Mouse (Mus musculus): Measurements from ENCODE around the gene Tmem116. TPM values are rescaled to one million over a fixed set of nuclear protein-coding genes. Genes with fewer than 3 reads are reported as not detected.

The Tmem116 gene
- polyA plus RNA-seq, 1 experiment from 2014 or later: 0.99 TPM

- Histone ChIP-seq H3K36me3 (ENCODE audit: control insufficient read depth, insufficient read depth, low read length) (peaks cover 3% of the 10 kb centered on the region; the same call in 1 of the 2 replicates), H3K27ac (replicated peaks; ENCODE audit: low read depth, low read length) (no peak overlapping the region), H3K9ac (ENCODE audit: low read length) (no peak overlapping the region), H3K27me3 (ENCODE audit: control insufficient read depth, insufficient read depth, low read length) (no peaks in the 10 kb centered on the region), H3K4me2 (ENCODE audit: low read depth, severe bottlenecking) (no peak overlapping the region), H3K4me1 (ENCODE audit: control insufficient read depth, insufficient read depth, low read length) (peaks cover 5% of the 10 kb centered on the region; the same call in 1 of the 2 replicates), H3K4me3 (ENCODE audit: low read depth, low read length) (no peak overlapping the region), H3K9me3 (ENCODE audit: control insufficient read depth, low read length) (no peaks in the 10 kb centered on the region)
- ATAC-seq (ENCODE audit: insufficient number of reproducible peaks, low FRiP score, low TSS enrichment, low read depth): no peak
- WGBS: 90% methylated on average over 13 of the region's 13 CpGs
- no peak for DNase-seq (ENCODE audit: low spot score)
Observed at GRCm38 (mm10) chr5:121453743-121454502, 2.2 kb downstream of the Tmem116 start.

GRCm38 (mm10) chr5:121454503-121454782, 2.8 kb downstream of the Tmem116 start:
- H3K27me3 ChIP-seq (ENCODE audit: control insufficient read depth, insufficient read depth, low read length): no peaks in the 10 kb centered on the region
- peaks cover 5% of the 10 kb centered on the region; the same call in 1 of the 2 replicates for H3K4me1 ChIP-seq (ENCODE audit: control insufficient read depth, insufficient read depth, low read length)
- H3K9ac ChIP-seq (ENCODE audit: low read length): no peak overlapping the region
- no peak overlapping the region for H3K4me2 ChIP-seq (ENCODE audit: low read depth, severe bottlenecking)
- H3K27ac ChIP-seq (replicated peaks; ENCODE audit: low read depth, low read length): no peak overlapping the region
- 93% methylated on average over 3 of the region's 3 CpGs for WGBS
- H3K36me3 ChIP-seq (ENCODE audit: control insufficient read depth, insufficient read depth, low read length): peaks cover under 1% of the 10 kb centered on the region; the same call in 1 of the 2 replicates
- DNase-seq (ENCODE audit: low spot score) (no peak), ATAC-seq (ENCODE audit: insufficient number of reproducible peaks, low FRiP score, low TSS enrichment, low read depth) (no peak)
- no peaks in the 10 kb centered on the region for H3K9me3 ChIP-seq (ENCODE audit: control insufficient read depth, low read length)
- no peak overlapping the region for H3K4me3 ChIP-seq (ENCODE audit: low read depth, low read length)

DNA sequence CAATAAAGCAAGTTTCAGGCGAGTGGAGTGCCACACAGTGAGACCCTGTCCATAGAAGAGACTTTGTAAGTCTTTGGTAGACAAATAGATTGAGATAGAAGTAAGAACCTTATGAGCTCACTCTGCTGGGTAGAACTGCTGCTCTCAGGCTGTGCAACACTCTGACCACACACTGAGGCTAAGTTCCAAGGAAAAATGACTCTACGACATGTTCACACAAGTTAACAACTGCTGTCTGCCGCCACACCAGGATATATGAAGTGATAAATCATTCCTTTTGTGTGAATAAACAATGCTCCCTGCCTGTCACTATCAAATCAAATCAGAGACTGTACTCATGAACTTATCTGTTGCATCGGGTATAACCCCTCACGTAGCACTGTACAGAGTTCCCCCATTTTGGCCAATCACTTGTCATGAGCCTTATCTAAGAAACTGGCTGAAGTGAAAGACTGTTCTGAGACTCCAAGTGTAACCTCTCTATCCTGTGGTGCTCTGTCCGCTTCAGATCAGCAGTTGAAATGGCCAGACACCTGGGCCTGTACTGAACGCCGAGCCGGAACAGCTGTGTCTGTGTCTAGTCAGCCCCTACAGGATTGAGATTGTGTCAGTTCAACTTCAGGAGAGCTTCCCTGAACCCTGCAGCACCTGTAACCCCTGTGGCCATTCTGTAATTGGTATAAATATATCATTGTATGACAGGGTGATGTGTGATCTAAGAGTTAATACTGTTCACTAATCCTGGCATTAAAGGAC, 4.0 kb downstream of the Tmem116 start:
- peaks cover 5% of the 10 kb centered on the region; the same call in 1 of the 2 replicates for H3K4me1 ChIP-seq (ENCODE audit: control insufficient read depth, insufficient read depth, low read length)
- 70% methylated on average over 9 of the region's 9 CpGs for WGBS
- H3K4me3 ChIP-seq (ENCODE audit: low read depth, low read length): no peak overlapping the region
- ATAC-seq (ENCODE audit: insufficient number of reproducible peaks, low FRiP score, low TSS enrichment, low read depth) (no peak), DNase-seq (ENCODE audit: low spot score) (no peak)
- no peaks in the 10 kb centered on the region for H3K36me3 ChIP-seq (ENCODE audit: control insufficient read depth, insufficient read depth, low read length)
- no peak overlapping the region for H3K9ac ChIP-seq (ENCODE audit: low read length)
- no peak overlapping the region for H3K4me2 ChIP-seq (ENCODE audit: low read depth, severe bottlenecking)
- H3K27ac ChIP-seq (replicated peaks; ENCODE audit: low read depth, low read length): no peak overlapping the region
- no peaks in the 10 kb centered on the region for H3K9me3 ChIP-seq (ENCODE audit: control insufficient read depth, low read length)
- no peaks in the 10 kb centered on the region for H3K27me3 ChIP-seq (ENCODE audit: control insufficient read depth, insufficient read depth, low read length)

DNA sequence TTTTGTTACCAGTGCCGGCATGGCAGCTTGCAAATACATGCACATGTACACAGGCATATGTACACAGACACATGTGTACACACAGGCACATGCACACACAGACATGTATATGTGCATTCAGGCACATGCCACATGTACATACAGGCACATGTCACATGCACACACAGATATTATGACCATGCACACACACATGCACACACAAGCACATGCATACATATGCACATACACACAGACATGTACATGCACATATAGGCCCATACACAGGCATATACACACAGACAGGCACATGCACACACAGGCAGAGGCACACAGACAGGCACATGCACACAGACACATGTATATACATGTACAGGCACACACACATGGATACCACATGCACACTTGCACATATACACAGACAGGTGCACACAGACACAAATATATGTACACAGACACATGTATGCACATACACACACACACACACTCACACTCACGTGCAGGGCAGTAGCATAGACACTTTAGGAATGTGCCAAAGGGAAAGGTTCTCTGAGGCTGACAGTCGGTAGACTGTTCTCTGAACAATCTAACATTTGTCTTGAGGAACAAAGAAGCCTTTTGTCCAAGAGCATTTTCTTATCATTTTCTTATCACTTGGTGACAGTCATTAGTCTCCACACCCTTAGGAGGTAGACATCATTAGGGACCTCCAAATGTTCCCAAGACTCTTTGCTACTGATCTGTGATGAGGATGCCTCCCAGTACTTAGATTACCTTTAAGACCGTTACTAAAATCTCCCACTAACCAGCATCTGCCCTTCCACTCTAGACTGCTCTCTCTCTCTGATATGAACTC, 9.9 kb downstream of the Tmem116 start:
- Histone ChIP-seq H3K36me3 (ENCODE audit: control insufficient read depth, insufficient read depth, low read length) (no peaks in the 10 kb centered on the region), H3K4me3 (ENCODE audit: low read depth, low read length) (no peak overlapping the region), H3K27ac (replicated peaks; ENCODE audit: low read depth, low read length) (no peak overlapping the region), H3K4me2 (ENCODE audit: low read depth, severe bottlenecking) (no peak overlapping the region), H3K4me1 (ENCODE audit: control insufficient read depth, insufficient read depth, low read length) (no peaks in the 10 kb centered on the region), H3K27me3 (ENCODE audit: control insufficient read depth, insufficient read depth, low read length) (no peaks in the 10 kb centered on the region), H3K9me3 (ENCODE audit: control insufficient read depth, low read length) (no peaks in the 10 kb centered on the region), H3K9ac (ENCODE audit: low read length) (no peak overlapping the region)
- DNase-seq (ENCODE audit: low spot score): no peak
- ATAC-seq (ENCODE audit: insufficient number of reproducible peaks, low FRiP score, low TSS enrichment, low read depth): no peak
- 74% methylated on average over 4 of the region's 4 CpGs for WGBS

DNA sequence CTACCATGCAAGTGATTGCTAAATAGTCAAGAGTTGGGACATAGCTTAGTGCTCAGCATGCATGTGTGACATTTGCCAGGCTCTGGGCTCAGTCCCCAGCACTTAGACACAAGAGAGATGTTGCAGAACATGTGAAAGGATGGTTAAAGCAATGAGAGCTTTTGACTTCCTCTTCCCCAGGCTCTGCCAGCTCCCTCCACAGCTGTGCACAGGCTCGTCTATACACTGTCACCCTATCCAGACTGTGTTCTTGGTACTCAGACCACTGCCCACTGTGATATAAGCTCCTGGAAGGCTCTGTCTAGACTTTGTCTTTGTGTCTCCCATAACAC, 10.4 kb downstream of the Tmem116 start:
- DNase-seq (ENCODE audit: low spot score) (no peak), ATAC-seq (ENCODE audit: insufficient number of reproducible peaks, low FRiP score, low TSS enrichment, low read depth) (no peak)
- no peak overlapping the region for H3K4me2 ChIP-seq (ENCODE audit: low read depth, severe bottlenecking)
- no peaks in the 10 kb centered on the region for H3K36me3 ChIP-seq (ENCODE audit: control insufficient read depth, insufficient read depth, low read length)
- WGBS: 58% methylated on average over 1 of the region's 1 CpGs
- H3K27me3 ChIP-seq (ENCODE audit: control insufficient read depth, insufficient read depth, low read length): no peaks in the 10 kb centered on the region
- no peak overlapping the region for H3K9ac ChIP-seq (ENCODE audit: low read length)
- no peaks in the 10 kb centered on the region for H3K9me3 ChIP-seq (ENCODE audit: control insufficient read depth, low read length)
- no peak overlapping the region for H3K27ac ChIP-seq (replicated peaks; ENCODE audit: low read depth, low read length)
- no peaks in the 10 kb centered on the region for H3K4me1 ChIP-seq (ENCODE audit: control insufficient read depth, insufficient read depth, low read length)
- H3K4me3 ChIP-seq (ENCODE audit: low read depth, low read length): no peak overlapping the region

- no peak for ATAC-seq (ENCODE audit: insufficient number of reproducible peaks, low FRiP score, low TSS enrichment, low read depth)
- peak overlapping the region; percentile 4; the same call in 1 of the 2 replicates for H3K9ac ChIP-seq (ENCODE audit: low read length)
- H3K9me3 ChIP-seq (ENCODE audit: control insufficient read depth, low read length): no peaks in the 10 kb centered on the region
- WGBS: 40% methylated on average over 5 of the region's 5 CpGs
- H3K4me3 ChIP-seq (ENCODE audit: low read depth, low read length): no peak overlapping the region
- DNase-seq (ENCODE audit: low spot score): no peak
- H3K27me3 ChIP-seq (ENCODE audit: control insufficient read depth, insufficient read depth, low read length): no peaks in the 10 kb centered on the region
- no peak overlapping the region for H3K4me2 ChIP-seq (ENCODE audit: low read depth, severe bottlenecking)
- no peaks in the 10 kb centered on the region for H3K36me3 ChIP-seq (ENCODE audit: control insufficient read depth, insufficient read depth, low read length)
- peak overlapping the region; percentile 12; the same call in 1 of the 2 replicates for H3K27ac ChIP-seq (replicated peaks; ENCODE audit: low read depth, low read length)
- H3K4me1 ChIP-seq (ENCODE audit: control insufficient read depth, insufficient read depth, low read length): no peaks in the 10 kb centered on the region
Observed at GRCm38 (mm10) chr5:121462967-121463366, 11.3 kb downstream of the Tmem116 start.

- no peaks in the 10 kb centered on the region for H3K4me1 ChIP-seq (ENCODE audit: control insufficient read depth, insufficient read depth, low read length)
- 76% methylated on average over 5 of the region's 5 CpGs for WGBS
- ATAC-seq (ENCODE audit: insufficient number of reproducible peaks, low FRiP score, low TSS enrichment, low read depth): no peak
- no peak overlapping the region for H3K4me3 ChIP-seq (ENCODE audit: low read depth, low read length)
- H3K36me3 ChIP-seq (ENCODE audit: control insufficient read depth, insufficient read depth, low read length): no peaks in the 10 kb centered on the region
- H3K9ac ChIP-seq (ENCODE audit: low read length): no peak overlapping the region; the same call in 1 of the 2 replicates
- no peak overlapping the region for H3K4me2 ChIP-seq (ENCODE audit: low read depth, severe bottlenecking)
- H3K27ac ChIP-seq (replicated peaks; ENCODE audit: low read depth, low read length): peak overlapping the region; percentile 12; the same call in 1 of the 2 replicates
- DNase-seq (ENCODE audit: low spot score): no peak
- H3K9me3 ChIP-seq (ENCODE audit: control insufficient read depth, low read length): no peaks in the 10 kb centered on the region
- H3K27me3 ChIP-seq (ENCODE audit: control insufficient read depth, insufficient read depth, low read length): no peaks in the 10 kb centered on the region
Observed at GRCm38 (mm10) chr5:121463601-121464250, 12.0 kb downstream of the Tmem116 start.

- Histone ChIP-seq H3K27ac (replicated peaks; ENCODE audit: low read depth, low read length) (no peak overlapping the region), H3K4me3 (ENCODE audit: low read depth, low read length) (no peak overlapping the region), H3K9ac (ENCODE audit: low read length) (no peak overlapping the region), H3K9me3 (ENCODE audit: control insufficient read depth, low read length) (no peaks in the 10 kb centered on the region), H3K27me3 (ENCODE audit: control insufficient read depth, insufficient read depth, low read length) (no peaks in the 10 kb centered on the region), H3K4me2 (ENCODE audit: low read depth, severe bottlenecking) (no peak overlapping the region), H3K36me3 (ENCODE audit: control insufficient read depth, insufficient read depth, low read length) (no peaks in the 10 kb centered on the region), H3K4me1 (ENCODE audit: control insufficient read depth, insufficient read depth, low read length) (no peaks in the 10 kb centered on the region)
- no peak for ATAC-seq (ENCODE audit: insufficient number of reproducible peaks, low FRiP score, low TSS enrichment, low read depth)
- WGBS: 14% methylated on average over 3 of the region's 3 CpGs
- no peak for DNase-seq (ENCODE audit: low spot score)
Observed at GRCm38 (mm10) chr5:121469566-121469965, 17.9 kb downstream of the Tmem116 start.

Measured in limb, embryonic 11.5 days (tissue).